Mouse (Mus musculus) right cerebral cortex, postnatal 4 days (tissue): ENCODE measurements around the gene Vmn1r45.
"Not testable (repeated sequence)": the region's sequence is repeated elsewhere in the genome, so short reads cannot be mapped to it uniquely, and the experiment has no call there.

Source experiments
- DNase-seq: peaks from one replicate; pipeline ENCODE4 v3.0.0-alpha.2; 2022

The Vmn1r45 gene

GRCm38 (mm10) chr6:89940498-89940897 is at the start of gene Vmn1r45:
TSS of gene Vmn1r45 (minus strand) at chr6:89940598.
- not testable (repeated sequence) for DNase-seq

- no peak for DNase-seq
Observed at GRCm38 (mm10) chr6:89985989-89986388, 45.6 kb upstream of the Vmn1r45 start.

- DNase-seq, result no peak
Observed at GRCm38 (mm10) chr6:89969013-89969412, 28.6 kb upstream of the Vmn1r45 start, which contains the start of gene Vmn1r46. TSS of gene Vmn1r46 (plus strand) at chr6:89969313.

GRCm38 (mm10) chr6:89966341-89966740 is 25.9 kb upstream of the Vmn1r45 start:
- no peak for DNase-seq

GRCm38 (mm10) chr6:89953556-89953955 is 13.2 kb upstream of the Vmn1r45 start:
- no peak for DNase-seq

- no peak for DNase-seq
Observed at GRCm38 (mm10) chr6:89940926-89941325, 528 bp upstream of the Vmn1r45 start.

- no peak for DNase-seq
Observed at GRCm38 (mm10) chr6:89883812-89884211, 56.6 kb downstream of the Vmn1r45 start.

GRCm38 (mm10) chr6:89883360-89883759 is 57.0 kb downstream of the Vmn1r45 start, which contains the start of gene Vmn1r44:
TSS of gene Vmn1r44 (plus strand) at chr6:89883660.
- DNase-seq, result no peak
